Mouse (Mus musculus): ENCODE data around the gene Hoxa4.

Hoxa4 gene

DNA sequence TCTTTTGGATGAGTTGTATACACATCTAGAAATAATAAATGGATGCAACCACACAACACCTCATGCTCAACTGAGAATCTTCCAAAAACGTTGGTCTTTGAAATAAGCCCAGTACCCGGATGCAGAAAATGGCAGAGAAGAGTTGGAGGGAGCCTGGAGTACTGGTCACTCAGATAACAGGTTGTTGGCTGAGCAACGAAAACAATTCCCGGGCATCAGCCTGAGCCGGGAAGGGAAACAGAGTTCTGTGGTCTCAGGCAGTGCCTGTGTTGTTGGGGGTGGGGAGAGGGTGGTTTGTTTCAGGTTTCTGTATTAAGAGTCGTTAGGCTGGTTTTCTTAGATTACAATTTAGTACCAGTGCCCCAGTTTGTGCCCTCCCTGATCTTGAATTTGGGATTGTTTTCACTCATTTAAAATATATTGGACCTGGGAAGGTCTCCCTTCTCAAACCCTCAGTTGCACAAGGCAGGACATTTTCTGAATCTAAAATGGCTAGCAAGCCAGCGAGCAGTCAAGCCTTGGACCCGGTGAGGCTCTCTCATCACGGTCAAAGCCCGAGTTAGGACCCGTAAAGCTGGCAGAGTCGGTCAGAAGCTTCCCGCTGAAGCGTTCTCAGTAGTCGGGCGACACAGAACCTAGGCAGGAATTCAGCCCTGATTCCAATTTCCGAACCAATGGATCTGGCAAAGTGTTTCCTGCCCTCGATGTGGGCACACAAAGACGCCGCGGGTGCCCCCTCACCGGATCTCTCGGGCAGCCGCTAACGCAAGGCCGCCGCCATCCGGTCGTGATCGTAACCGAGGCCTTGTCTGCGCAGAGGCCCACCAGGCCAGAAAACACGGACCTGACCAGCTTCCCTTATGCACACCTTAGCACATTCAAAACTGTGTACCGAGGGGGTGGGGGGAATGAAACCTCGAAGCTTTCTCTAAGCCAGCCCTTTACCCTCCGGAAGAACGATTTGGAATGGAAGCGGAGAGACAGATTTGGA is 37.2 kb upstream of the Hoxa4 start:
- no peak for DNase-seq (ENCODE audit: low spot score)

GRCm38 (mm10) chr6:52227470-52228222 is 36.1 kb upstream of the Hoxa4 start:
- no peak for DNase-seq (ENCODE audit: low spot score)

DNA sequence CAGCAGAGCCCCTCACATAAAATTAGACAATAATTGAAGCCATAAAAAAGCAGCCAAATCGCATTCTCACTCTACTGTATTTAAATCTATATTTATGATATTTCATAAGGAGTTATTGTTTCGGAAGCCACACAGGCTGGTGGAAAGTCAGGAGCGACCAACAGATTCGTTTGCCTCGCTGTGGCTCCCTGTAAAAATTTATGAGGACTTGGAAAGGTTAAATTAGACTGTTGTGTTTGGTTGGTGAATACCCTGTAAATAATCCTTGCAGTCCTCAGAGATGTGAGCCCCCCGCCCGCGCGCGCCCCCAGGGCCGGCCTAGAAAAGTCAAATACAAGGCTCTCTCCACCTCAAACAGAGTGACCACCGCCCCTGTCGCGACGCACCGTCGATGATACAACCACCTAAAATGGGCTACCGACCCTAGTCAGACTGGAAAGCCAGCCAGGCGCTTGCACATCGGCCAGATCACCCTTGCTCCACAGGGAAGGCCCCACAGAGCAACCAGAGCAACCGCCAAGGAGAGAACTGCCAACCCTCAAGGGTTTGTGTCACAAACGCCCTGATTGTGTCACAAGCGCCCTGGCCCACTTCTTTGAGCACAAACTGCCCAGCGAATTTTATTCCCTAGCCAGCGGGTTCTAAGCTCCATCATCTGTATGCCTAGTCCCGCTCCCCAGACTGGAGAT is 35.2 kb upstream of the Hoxa4 start:
- DNase-seq (ENCODE audit: low spot score): no peak

DNA sequence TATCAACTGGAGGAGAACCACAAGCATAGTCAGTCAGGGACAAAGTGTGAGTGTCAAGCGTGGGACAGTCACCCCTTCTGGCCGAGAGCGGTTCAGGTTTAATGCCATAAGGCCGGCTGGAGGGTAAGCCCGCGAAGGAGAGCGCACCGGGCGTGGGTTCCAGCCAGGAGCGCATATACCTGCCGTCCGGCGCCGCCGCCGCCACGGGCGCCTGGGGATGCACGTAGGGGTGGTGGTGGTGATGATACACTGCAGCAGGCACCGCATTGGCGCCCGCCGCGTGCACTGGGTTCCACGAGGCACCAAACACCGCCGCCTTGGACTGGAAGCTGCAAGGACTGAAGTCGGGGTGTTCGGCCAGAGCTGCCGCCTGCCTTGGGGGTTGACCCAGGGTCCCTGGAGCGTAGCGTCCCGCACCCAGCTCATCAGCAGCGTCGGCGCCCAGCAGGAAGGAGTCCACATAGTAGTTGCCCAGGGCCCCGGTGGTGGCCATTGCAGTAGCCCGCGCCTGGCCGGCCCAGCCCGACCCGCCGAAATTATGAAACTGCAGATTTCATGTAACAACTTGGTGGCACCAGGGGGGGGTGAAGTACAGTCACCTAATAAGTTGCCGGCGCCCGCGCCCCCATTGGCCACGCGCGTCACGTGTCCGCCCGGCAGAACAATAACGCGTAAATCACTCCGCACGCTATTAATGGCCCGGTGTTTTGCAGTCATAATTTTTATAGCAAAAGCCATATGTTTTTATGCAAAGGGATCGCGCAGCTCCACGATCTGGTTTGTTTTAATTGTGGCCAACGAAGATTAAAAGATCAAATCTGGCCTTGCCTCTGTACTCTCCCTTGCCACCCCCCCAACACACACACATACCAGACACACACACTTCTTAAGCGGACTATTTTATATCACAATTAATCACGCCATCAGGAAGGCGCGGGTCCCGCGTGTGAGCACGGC is 34.3 kb upstream of the Hoxa4 start:
- no peak for DNase-seq (ENCODE audit: low spot score)

- no peak for DNase-seq (ENCODE audit: low spot score)
Observed at GRCm38 (mm10) chr6:52224895-52225611, 33.5 kb upstream of the Hoxa4 start.

DNA sequence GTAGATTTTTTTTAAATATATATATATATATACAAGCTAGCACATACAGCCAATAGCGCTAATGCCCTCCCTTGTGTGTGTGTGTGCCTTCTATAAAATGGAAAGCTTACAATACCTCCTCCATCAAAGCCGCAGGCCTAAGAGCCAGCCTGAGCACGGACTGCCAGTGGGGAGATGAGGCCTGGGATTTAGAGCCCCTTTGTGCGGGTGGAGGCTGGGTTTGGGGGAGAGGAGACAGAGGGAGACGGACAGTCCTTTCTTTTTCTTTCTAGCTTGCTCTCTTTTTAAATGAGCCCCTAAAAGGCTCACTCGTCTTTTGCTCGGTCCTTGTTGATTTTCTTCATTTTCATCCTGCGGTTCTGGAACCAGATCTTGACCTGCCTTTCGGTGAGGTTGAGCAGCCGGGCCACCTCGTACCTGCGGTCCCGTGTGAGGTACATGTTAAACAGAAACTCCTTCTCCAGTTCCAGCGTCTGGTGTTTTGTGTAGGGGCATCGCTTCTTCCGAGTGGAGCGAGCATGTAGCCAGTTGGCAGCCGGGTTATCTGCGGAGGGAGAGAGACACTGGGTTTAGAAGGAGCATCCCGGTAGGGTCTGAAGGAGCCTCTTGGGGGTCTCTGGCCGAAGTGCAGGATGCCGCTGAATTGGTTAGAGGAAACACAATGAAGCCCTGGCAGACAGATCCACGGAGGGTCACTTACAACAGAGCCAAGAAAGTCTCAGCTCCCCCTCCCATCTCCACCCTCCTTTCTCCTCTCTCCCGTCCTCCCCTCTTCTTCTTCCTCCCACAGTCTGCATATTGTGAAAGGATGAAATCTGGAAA is 32.6 kb upstream of the Hoxa4 start:
- DNase-seq (ENCODE audit: low spot score): no peak

DNA sequence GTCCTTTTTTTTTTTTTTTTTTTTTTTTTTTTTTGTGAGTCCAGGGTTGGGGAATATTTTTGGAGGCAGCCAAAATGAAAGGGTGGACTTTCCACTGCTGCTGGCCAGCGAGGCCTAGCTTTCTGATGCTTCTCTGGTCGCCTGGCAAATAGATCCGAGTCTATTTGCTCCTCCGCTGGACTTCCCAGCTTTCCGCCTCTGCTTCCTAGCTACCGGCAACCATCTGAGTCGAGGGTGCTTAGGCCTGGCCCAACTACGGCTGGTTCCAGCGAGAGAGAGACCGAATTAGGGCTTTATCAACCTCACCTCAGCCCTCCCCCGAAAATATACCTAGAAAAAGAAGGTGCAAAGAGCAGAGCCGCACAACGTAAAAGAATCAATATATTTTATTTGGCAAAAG is 31.2 kb upstream of the Hoxa4 start:
- DNase-seq (ENCODE audit: low spot score): no peak

DNA sequence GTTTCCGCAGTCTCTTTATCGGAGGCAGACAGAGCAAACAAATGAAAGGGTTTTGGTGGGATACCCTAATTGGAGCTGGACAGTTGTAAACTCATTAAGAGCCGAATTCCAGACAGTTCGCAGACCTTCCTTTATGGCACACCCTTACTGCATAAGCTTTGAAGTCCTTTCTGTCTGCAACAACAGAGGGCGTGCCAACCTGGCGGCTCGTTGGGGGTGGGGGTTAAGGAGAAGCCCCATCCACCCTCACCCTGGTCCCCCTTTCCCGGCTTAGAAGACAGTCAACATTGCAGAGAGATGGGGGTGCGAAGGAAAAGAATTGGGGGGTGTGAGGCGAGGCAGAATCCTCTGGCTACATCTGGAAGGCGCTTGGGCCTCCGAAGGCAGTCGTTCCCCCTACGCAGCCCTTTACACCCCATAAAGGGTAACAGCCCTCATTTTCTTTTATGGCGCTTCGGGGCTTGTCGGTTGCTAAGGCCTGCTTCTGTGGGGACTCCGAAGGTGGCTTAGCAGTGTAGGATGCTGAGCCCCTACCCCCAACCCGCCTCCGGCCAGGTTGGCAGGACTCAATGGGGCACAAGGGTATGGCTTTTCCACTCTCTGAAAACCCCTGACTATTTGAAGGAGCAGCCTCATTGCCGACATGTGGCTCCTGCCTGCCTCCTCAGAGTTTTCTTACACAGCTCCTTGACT is 30.6 kb upstream of the Hoxa4 start:
- no peak for DNase-seq (ENCODE audit: low spot score)

- DNase-seq (ENCODE audit: low spot score): peak; percentile 92
Observed at GRCm38 (mm10) chr6:52221337-52221992, 29.9 kb upstream of the Hoxa4 start, which contains the start of gene Hoxa7. TSS of gene Hoxa7 (minus strand) at chr6:52221854.

DNA sequence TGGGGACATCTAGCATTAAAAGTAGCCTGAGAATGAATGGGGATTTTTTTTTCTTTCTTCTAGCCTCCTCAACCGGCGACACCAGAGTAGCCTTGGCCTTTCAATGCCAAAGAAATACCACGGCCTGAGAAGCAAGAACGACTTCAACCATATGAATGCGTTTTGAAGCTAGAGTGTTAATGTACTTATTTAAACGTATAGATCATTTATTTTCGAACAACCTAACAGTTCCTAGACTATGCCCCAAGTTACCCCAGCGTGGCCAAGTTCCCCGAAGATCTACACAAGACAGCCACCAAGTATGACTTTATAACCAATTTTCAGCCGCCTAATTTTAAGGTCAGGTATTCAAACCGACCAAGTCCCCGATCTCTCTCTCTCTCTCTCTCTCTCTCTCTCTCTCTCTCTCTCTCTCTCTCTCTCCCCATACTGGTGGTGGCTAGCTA is 29.3 kb upstream of the Hoxa4 start:
- DNase-seq (ENCODE audit: low spot score): no peak

- no peak for DNase-seq (ENCODE audit: low spot score)
Observed at GRCm38 (mm10) chr6:52220003-52220864, 28.7 kb upstream of the Hoxa4 start.

DNA sequence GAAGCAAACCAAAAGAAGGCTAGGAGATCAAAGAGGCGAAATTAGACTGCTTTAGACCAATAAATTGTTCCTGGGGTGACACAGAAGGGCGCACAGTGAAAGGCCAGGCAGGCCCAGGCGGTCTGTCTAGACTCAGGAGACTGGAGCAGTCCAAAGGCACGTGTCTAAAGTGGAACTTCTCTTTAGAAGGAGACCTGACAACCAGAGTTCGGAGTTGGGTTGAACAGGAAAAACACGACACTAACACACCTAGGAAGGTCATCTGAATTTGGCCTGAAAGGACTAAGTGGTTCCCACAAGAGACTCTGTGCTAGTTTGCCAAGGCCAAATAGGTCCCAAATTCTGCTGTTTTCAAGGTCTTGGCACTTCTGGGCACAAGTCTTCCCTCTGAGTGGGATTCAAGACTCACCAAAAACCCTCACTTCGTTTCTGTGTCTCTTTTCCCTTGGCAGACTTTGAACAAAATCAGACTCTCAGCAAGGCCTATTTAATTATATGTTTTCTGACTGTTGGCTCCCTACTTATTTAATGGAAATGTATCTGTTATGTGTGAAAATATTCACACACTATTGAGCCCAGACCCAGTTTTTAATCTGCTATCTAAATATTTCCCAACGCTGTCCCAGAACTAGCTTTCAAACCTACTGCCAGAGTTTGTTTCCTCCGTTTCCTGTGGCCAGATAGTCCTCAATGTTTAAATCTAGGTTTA is 27.8 kb upstream of the Hoxa4 start:
- peak; percentile 56 for DNase-seq (ENCODE audit: low spot score)

- DNase-seq (ENCODE audit: low spot score): no peak
Observed at GRCm38 (mm10) chr6:52218643-52219215, 27.2 kb upstream of the Hoxa4 start.

GRCm38 (mm10) chr6:52217895-52218642 is 26.5 kb upstream of the Hoxa4 start:
- DNase-seq (ENCODE audit: low spot score): no peak

- peak; percentile 54 for DNase-seq (ENCODE audit: low spot score)
Observed at GRCm38 (mm10) chr6:52217459-52217768, 25.9 kb upstream of the Hoxa4 start.

Data from retina, embryonic 14.5 days (tissue).